Mouse (Mus musculus) ovary, postnatal 14 days (tissue): ENCODE results near the gene Fam167b.

Source experiments
- DNase-seq: peaks from one replicate; pipeline ENCODE4 v3.0.0; 2022; ENCODE audit warnings: low spot score

The Fam167b gene

GRCm38 (mm10) chr4:129578466-129578865 is at the start of gene Fam167b:
Gene Fam167b, minus strand, starts transcription at chr4:129578549.
- DNase-seq, result no peak

DNA sequence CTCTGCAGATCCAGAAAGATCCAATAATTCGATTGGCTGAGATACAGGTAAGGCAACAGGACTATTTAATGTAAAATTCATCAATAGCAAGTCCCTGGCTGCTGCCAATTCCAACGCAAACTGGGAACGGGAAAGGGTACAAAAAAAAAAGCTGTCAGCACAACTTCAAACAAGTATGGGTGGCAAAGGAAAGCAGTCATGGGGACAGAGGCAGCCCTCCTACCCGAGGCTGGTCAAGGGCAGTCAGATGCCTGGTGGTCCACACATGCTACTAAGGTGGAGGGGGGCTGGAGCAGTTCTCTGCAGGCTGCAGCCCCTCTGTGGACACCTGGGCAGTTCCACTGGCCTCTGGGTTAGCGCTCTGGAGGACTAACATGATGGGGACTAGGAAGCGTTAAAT is 47.7 kb upstream of the Fam167b start:
- no peak for DNase-seq

GRCm38 (mm10) chr4:129625496-129625895 is 47.1 kb upstream of the Fam167b start:
- DNase-seq, result no peak

- DNase-seq, result no peak
Measured at GRCm38 (mm10) chr4:129625029-129625370, 46.7 kb upstream of the Fam167b start.

DNA sequence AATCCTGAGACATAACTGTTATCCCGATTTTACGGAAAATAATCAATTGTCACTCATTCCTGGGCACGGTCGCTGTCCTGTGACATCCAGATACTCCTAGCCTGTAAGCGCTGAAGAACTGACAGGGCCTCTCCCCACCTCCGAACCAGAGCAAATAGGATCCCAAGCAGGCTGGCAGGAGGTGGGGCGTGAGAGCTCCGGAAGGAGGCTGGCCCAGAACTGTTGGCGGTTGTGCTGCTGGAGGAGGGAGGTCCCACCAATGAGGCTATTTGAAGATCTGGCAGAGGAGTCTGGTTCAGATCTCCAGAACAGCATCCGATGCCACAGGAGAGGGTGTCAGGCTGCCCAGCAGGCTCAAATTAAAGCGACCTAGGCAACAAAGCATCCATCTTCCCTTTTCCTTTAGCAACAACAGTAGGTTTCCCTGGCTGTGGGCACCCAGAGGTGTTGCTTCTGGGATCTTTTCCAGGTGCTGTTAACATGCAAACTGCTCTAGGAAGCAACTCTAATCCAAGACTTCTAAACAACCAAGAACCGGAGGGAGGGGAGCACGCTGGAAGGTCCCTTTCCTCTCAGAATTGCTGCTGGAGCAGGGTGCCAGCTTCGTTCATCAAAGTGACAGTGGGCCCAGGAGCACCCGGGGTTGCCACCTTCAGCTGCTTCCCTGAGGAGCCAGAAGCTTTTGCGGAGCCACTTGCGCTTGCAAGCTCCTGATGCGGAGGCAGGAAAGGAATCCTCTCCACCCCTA is 46.1 kb upstream of the Fam167b start:
- DNase-seq, result peak; percentile 62

GRCm38 (mm10) chr4:129623681-129624091 is 45.3 kb upstream of the Fam167b start, which contains the start of gene Ccdc28b:
Gene Ccdc28b, minus strand, starts transcription at chr4:129623947.
- DNase-seq, result no peak

GRCm38 (mm10) chr4:129622803-129623535 is 44.6 kb upstream of the Fam167b start:
- no peak for DNase-seq

- DNase-seq, result no peak
Measured at GRCm38 (mm10) chr4:129622120-129622802, 43.9 kb upstream of the Fam167b start.

DNA sequence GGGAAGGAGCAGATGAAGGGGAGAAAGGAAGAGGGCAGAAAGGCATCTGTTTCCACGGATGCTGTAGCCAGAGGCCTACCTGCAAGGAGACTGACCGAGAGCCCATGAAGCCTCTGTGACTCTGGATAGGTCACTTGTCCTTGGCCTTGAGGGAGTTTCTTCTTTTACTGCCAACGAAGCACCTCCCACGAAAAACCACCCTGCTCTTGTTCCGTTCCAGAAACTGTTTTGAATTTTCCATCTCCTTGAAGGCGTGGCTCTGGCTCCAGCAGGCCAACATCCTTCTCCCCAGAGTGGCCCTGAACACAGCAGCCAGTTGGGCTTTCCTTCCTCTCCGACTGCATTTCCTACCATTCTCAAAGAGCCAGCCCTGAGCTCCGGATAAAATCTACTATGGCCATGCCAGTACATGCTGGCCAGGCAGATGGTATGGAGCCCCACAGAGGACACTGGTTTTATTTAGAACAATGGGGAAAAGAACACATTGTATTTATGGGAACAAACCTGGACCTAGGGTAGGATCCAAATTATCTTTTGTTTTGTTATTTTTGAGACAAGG is 43.0 kb upstream of the Fam167b start:
- DNase-seq, result no peak

DNA sequence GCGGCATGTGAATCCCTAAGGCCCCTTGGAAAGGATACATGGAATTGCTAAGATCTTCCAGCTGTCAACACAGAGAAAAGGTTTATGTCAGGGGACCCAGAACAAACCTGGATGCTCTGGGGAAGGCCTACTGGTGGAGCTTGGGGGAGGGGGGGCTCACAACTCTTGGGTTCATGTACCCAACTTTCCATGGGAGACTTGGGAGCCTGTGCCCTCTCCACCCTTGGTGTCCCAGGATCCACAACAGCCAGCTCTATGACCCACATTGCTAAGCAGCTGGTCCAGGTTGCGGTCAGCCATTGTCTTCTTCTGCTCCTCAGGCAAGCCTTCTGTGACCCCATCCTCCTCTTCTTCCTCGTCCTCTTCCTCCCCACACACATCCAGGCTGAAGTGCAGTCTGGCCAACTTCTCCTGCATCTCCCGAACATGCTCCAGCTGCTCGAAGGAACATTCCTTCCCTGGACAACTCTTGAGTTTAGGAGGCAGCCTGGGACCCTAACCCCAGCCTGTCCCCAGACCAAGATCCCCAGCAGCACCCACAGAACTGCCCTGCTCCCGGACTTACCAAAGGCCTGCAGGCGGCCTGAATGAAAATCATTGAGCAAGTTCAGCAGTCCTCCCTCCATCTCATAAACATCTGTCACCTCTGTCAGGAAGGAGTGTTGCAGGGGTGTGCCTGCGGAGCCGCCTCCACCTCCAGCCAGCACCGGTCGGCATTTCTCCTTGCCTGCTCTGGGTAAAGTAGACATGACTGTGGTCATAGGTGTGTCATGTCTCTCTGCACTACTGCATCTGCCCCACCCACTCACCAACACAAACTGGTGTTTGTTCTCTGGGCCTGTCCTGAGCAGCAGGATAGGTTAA is 42.3 kb upstream of the Fam167b start:
- DNase-seq, result no peak

DNA sequence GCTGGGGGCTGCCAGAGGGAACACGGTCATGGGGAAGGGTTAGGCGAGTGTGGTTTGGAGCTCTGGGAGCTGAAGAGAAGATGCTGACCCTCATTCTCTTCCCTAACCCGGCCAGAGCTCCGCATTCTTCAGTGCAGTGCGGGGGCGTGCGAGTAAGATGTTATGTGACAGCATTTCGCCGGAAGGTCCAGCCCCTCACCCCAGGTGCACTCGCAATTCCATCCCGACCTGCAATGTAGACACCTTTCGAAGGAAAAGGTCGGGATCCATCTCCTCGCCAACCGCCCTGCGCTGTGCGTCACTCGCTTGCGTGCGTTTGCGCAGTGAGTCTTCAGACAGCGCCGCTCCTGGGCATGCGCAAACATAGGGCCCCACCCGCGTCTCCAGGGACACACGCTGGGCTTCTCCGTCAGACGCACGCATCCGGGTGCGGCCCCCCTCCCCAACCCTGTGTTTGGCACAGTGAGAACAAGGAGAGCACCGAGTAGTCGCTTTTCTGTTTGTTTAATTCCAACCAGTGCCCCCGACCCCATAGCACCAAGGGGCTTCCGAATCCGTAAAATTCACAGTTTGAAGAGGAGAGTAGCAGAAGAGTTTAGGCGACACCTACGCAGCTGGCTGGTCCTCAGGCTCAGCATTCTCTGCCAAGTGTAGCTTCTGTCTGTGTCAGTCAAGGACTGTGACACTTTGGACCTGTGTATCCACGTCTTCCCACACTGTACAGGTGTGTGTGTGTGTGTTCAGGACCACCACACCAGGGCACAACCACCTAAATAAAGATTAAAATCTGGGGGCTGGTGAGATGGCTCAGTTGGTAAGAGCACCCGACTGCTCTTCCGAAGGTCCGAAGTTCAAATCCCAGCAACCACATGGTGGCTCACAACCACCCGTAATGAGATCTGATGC is 40.7 kb upstream of the Fam167b start, which contains the start of gene Iqcc:
TSS of gene Iqcc (minus strand) at position 314 of the 906 bp plus-strand sequence.
- DNase-seq, result peak; percentile 95

GRCm38 (mm10) chr4:129618031-129618430 is 39.7 kb upstream of the Fam167b start:
- DNase-seq, result no peak

GRCm38 (mm10) chr4:129617121-129617641 is 38.8 kb upstream of the Fam167b start:
- DNase-seq, result no peak

DNA sequence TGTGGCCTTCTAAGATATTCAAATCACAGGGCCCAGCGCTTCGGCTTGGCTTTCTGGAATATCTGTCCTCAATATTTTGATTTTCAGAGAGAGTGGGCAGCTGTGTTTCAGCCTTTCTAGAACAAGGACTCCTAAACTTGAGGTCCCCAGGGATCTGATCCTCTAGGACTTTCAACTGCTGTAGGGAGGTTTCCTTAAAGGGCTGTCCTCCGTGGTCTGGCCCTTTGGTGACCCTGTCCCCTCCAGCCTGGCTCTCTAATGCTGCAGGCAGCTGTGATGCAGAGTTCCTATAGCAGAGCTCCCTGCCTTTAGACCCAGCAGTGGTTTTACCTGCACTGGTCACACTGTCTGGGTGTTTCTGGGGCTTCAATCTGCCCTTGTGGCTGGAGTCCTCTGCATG is 38.3 kb upstream of the Fam167b start:
- DNase-seq, result no peak

- DNase-seq, result no peak
Measured at GRCm38 (mm10) chr4:129615801-129616290, 37.5 kb upstream of the Fam167b start.

DNA sequence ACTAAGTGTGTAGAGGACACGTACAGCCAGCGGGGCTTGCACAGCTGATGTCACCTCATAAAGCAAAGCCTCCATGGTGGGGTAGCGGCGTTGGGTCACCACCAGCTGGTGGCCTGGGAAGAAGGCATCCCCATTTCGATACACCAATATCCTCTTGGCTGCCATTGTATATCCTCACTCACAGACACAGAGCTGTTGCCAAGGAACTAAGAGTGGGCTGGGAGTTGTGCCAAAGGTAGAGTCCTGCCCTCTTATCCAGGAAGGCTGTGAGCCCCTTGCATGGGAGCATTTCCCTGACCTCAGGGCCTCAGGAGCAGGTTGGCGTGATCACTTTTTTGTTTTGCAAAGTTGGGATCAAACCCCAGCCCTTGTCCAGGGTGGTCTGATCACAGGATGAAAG is 35.7 kb upstream of the Fam167b start, which contains the start of gene Dcdc2b:
TSS of gene Dcdc2b (minus strand) at position 165 of the 400 bp plus-strand sequence.
- DNase-seq, result no peak

DNA sequence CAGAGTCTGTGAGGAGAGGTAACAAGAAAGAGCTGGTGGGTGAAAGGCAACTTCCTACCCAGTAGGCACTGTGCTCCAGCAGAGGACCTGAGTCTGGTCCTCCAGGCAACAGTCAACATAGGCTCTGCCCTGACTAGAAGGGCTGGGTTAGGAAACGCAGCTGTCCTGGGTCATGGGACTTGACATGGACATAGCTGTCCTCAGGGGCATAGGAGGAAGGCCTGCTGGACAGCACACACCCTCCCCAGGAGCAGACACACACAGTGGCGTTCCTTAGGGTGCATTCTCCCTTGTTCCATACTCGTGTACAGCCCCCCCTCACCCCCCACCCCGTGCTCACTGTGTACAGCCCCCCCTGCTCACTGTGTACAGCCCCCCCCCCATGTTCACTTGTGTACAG is 32.1 kb upstream of the Fam167b start:
- DNase-seq, result no peak

GRCm38 (mm10) chr4:129610026-129610425 is 31.7 kb upstream of the Fam167b start:
- DNase-seq, result no peak

DNA sequence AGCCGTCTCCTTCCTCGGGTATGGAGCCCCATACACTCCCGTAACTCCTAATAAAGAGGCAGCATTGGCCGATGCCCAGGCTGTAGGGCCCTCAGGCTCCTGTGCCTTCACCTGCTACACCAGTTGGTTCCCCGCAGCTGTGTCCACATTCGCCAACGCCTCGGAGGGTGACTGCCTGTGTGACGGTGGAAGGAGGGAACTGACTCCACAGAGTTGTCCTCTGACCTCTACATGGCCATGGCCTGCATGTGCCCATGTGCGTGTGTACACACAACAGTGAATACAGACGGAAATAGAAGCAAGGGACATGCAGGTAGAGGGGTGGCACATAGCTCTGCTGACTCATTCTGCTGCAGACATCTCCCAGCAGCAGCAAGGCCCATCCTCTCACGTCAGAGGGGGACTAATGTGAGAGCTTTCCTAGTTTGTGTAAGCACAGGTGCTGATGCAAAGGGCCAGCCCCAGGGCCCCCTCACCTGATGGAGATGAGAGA is 30.8 kb upstream of the Fam167b start:
- DNase-seq, result no peak
